Mouse (Mus musculus): ENCODE measurements at regions not wholly inside any gene's neighbourhood (a gene's known extent, or its start where the extent isn't known, plus 50 kb on each side); places are given as distances from the start of the nearest gene placed in this dataset.

- DNase-seq (ENCODE audit: low read depth, low spot score), result no peak
Measured at GRCm38 (mm10) chr13:55893154-55894018, 57.4 kb upstream of the Pitx1 start.

DNA sequence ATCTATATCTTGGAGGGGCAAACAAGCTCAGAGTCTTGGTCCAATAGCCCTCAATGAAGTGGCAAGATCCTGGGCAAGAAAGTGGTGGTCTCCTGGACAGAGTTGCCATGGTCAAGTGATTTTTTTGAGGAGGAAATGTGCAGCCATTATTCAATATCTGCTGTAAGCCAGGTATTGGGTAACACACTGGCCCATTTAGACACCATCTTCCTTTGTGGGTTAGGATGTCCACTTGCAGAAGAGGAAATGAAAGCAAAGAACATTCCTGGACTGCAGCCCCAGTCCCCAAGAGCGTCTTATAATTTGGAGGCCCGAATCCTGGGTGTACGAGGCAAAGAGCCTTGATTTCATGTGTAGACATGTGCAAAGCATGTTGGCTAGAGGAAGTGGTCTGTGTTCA is 56.3 kb upstream of the Pitx1 start:
- no peak for DNase-seq (ENCODE audit: low read depth, low spot score)

DNA sequence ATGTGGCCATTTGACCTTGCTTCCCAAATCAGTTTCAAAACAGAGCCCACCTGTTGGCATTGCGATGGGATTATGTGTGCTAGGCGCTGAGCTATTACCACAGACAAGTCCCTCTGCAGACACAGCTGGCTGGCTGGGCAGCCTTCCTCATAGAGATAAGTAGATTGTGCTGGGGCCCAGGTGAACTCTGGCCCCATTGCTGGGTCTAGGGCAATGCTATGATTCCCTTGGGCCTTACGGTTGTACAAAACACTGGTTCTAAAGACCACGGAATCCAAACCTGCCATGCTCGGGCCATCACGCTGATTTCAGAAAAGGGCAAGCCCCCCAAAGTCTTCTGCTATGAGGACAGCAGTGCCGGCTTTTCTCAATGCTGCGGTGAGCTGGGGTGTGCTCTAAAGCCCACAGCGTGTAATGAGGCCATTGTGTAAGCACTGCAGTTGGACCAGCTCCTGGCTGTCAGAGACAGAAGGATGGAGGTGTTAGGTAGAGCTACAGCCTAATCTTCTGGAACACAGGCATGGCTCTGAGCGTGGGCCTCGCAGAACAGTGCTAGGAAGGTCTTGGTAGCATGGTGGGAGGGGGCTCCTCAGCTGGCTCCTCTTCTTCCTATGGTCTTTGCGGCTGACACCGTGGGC is 51.2 kb upstream of the Pitx1 start:
- DNase-seq (ENCODE audit: low read depth, low spot score), result no peak

All from WW6 (cell line).